Comparison of ENCODE assay signal across 26 mouse cellular contexts in the genomic region with DNA sequence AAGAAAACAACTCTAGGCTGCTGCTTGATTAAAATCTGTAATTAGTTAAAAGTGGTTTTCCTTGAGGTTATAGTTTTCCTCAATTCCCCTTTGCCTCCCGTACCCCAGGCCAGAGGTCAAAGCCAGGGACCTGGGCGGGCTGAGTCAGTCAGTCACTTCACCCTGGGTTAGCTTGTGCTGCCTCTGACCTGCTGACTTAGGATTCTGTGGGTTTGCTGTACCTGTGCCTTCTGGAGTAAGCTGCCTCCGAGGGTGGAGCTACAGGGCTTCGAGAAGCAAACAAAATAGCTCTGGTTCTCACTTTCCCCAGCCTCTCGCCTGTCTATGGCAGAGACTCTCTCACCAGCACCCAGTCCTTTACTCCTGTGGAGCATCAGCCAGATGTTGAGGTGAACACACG.
DNase-seq lines count a peak whose midpoint lies in the region; ATAC-seq and TF ChIP-seq lines count a peak whose summit lies in the region.
"Had no signal": no experiment of that assay in that cellular context is flagged by ENCODE, and none has a peak within 500 bp of the region (broad histone marks: within the 10 kb centered on the region; RNA-seq: fewer than 3 reads in every experiment).

No protein-coding gene starts in this region.

- no peak overlapping the region for H3K9ac ChIP-seq in heart, embryonic 12.5 days
- H3K9ac ChIP-seq: embryonic facial prominence, embryonic 12.5 days; embryonic facial prominence, embryonic 15.5 days; forebrain, embryonic 12.5 days; forebrain, embryonic 15.5 days; heart, embryonic 15.5 days; hindbrain, embryonic 13.5 days had no signal

- 80% methylated on average over 6 of the region's 6 CpGs for WGBS in heart, embryonic 12.5 days
- WGBS in kidney, adult 2 months = 65% methylated on average over 6 of the region's 6 CpGs

- no peak overlapping the region for H3K27ac ChIP-seq in heart, embryonic 12.5 days (ENCODE audit: poor library complexity, severe bottlenecking)
- no peak overlapping the region for H3K27ac ChIP-seq in kidney, adult 2 months (ENCODE audit: insufficient read depth, low read depth, low read length)
- H3K27ac ChIP-seq: embryonic facial prominence, embryonic 12.5 days; embryonic facial prominence, embryonic 15.5 days; forebrain, embryonic 12.5 days; forebrain, embryonic 15.5 days; heart, embryonic 15.5 days; hindbrain, embryonic 10.5 days; hindbrain, embryonic 13.5 days had no signal

- H3K4me1 ChIP-seq in heart, embryonic 12.5 days (replicated peaks) = peaks cover 10% of the 10 kb centered on the region; the same call in 1 of the 2 replicates
- no peaks in the 10 kb centered on the region for H3K4me1 ChIP-seq in kidney, adult 2 months (ENCODE audit: control insufficient read depth, insufficient read depth, low read length)
- H3K4me1 ChIP-seq: embryonic facial prominence, embryonic 12.5 days; embryonic facial prominence, embryonic 15.5 days; forebrain, embryonic 12.5 days; forebrain, embryonic 15.5 days; heart, embryonic 15.5 days had no signal

- no peak overlapping the region for H3K4me3 ChIP-seq in heart, embryonic 12.5 days
- no peak overlapping the region for H3K4me3 ChIP-seq in kidney, adult 2 months (ENCODE audit: insufficient read depth, low read depth, low read length)
- H3K4me3 ChIP-seq: embryonic facial prominence, embryonic 12.5 days; embryonic facial prominence, embryonic 15.5 days; forebrain, embryonic 12.5 days; forebrain, embryonic 15.5 days; heart, embryonic 15.5 days; hindbrain, embryonic 10.5 days; hindbrain, embryonic 13.5 days had no signal

- ATAC-seq in heart, embryonic 12.5 days (ENCODE audit: insufficient number of reproducible peaks, low FRiP score) = no peak
- ATAC-seq: forebrain, embryonic 15.5 days; Patski had no signal

- H3K27me3 ChIP-seq in heart, embryonic 12.5 days (replicated peaks) = no peaks in the 10 kb centered on the region
- H3K27me3 ChIP-seq in kidney, adult 2 months (replicated peaks; ENCODE audit: control insufficient read depth, insufficient read depth, low read length) = no peaks in the 10 kb centered on the region
- H3K27me3 ChIP-seq: embryonic facial prominence, embryonic 12.5 days; embryonic facial prominence, embryonic 15.5 days; forebrain, embryonic 12.5 days; forebrain, embryonic 15.5 days; heart, embryonic 15.5 days; hindbrain, embryonic 13.5 days; Patski had no signal

- H3K36me3 ChIP-seq in heart, embryonic 12.5 days = 0 out of 2 replicates have a peak, but pooled peaks cover 6% of the 10 kb centered on the region
- H3K36me3 ChIP-seq in kidney, adult 2 months (ENCODE audit: control insufficient read depth, insufficient read depth, low read length) = no peaks in the 10 kb centered on the region
- H3K36me3 ChIP-seq: embryonic facial prominence, embryonic 12.5 days; embryonic facial prominence, embryonic 15.5 days; forebrain, embryonic 12.5 days; forebrain, embryonic 15.5 days; heart, embryonic 15.5 days; hindbrain, embryonic 10.5 days had no signal

- no peak overlapping the region for H3K4me2 ChIP-seq in heart, embryonic 12.5 days
- H3K4me2 ChIP-seq: embryonic facial prominence, embryonic 12.5 days; embryonic facial prominence, embryonic 15.5 days; forebrain, embryonic 12.5 days; forebrain, embryonic 15.5 days; heart, embryonic 11.5 days; heart, embryonic 15.5 days; hindbrain, embryonic 13.5 days had no signal

- no peak for TF ChIP-seq CTCF in kidney, adult 2 months (conservative IDR thresholded peaks at IDR 0.05; ENCODE audit: insufficient read depth, insufficient read length, low read depth, low read length)

- peak; percentile 53 for DNase-seq in heart, adult 11 months
- peak; percentile 28 for DNase-seq in kidney, adult 2 months
- no peak for DNase-seq in kidney, postnatal 10 days
- DNase-seq in ES-CJ7 (ENCODE audit: low read depth, low spot score) = peak; percentile 21
- DNase-seq in yolk sac, embryonic 10.5 days (ENCODE audit: low spot score) = peak; percentile 67
- DNase-seq in right cerebral cortex, postnatal 4 days = no peak
- DNase-seq: adrenal gland, adult 2 months; adrenal gland, postnatal 14 days; cerebellum, adult 11 months; cerebellum, adult 2 months; cerebellum, adult 9-11 months; cerebellum, postnatal 25 days; gastrocnemius, postnatal 25 days; heart, postnatal 10 days; heart, postnatal 36 days had no signal

- TF ChIP-seq POLR2A in kidney, adult 2 months (IDR thresholded peaks at IDR 0.05; ENCODE audit: low read depth, low read length) = no peak

- no peaks in the 10 kb centered on the region for H3K9me3 ChIP-seq in heart, embryonic 12.5 days (replicated peaks)
- H3K9me3 ChIP-seq: embryonic facial prominence, embryonic 12.5 days; embryonic facial prominence, embryonic 15.5 days; forebrain, embryonic 12.5 days; forebrain, embryonic 15.5 days; G1E; heart, embryonic 15.5 days; hindbrain, embryonic 10.5 days; hindbrain, embryonic 13.5 days had no signal

Comparison
In these comparisons a context has a peak if more than half of its experiments do, and no peak if none do; other contexts are left out.
1. DNase-seq: peak in heart, adult 11 months (single experiment), kidney, adult 2 months (single experiment), ES-CJ7 (single experiment) and yolk sac, embryonic 10.5 days (single experiment); none in kidney, postnatal 10 days (single experiment) and right cerebral cortex, postnatal 4 days (single experiment).